Mouse (Mus musculus) midbrain, embryonic 10.5 days (tissue): Measurements from ENCODE around the gene Adgrl3. TPM values are rescaled to one million over a fixed set of nuclear protein-coding genes. Genes with fewer than 3 reads are reported as not detected.

ENCODE experiments used
- DNase-seq: peaks from one replicate; pipeline ENCODE4 v3.0.0-alpha.2; 2017; ENCODE audit warnings: low spot score
- H3K27ac ChIP-seq: fragments of 300-500 bp; sonication (generic); replicated peaks from 2 replicates; pipeline ENCODE4 v1.5.1; 2016; ENCODE audit warnings: mild to moderate bottlenecking
- H3K27me3 ChIP-seq: fragments of 300-500 bp; sonication (generic); 2 replicates; pipeline ENCODE4 v1.6.1; 2016; ENCODE audit warnings: low read depth, mild to moderate bottlenecking; ENCODE audit not compliant: poor library complexity, severe bottlenecking
- H3K36me3 ChIP-seq: fragments of 300-500 bp; sonication (generic); 2 replicates; pipeline ENCODE4 v1.6.1; 2016; ENCODE audit warnings: mild to moderate bottlenecking, moderate library complexity
- H3K4me1 ChIP-seq: fragments of 300-500 bp; sonication (generic); 2 replicates; pipeline ENCODE4 v1.6.1; 2016
- H3K4me3 ChIP-seq: fragments of 300-500 bp; sonication (generic); 2 replicates; pipeline ENCODE4 v1.5.1; 2016; ENCODE audit warnings: mild to moderate bottlenecking, moderate library complexity
- H3K9me3 ChIP-seq: fragments of 300-500 bp; sonication (generic); replicated peaks from 2 replicates; pipeline ENCODE4 v1.6.1; 2016; ENCODE audit warnings: mild to moderate bottlenecking
- WGBS: fragments of 180-500 bp; shearing (Covaris S2); methylation state at CpG from one replicate; pipeline ENCODE4 v1.1.7; 2016; 5-methylcytosine and 5-hydroxymethylcytosine counted together
- microRNA-seq: library from miRNA; unstranded; fragments of <30 nt; microRNA quantifications from one replicate; pipeline ENCODE4, GENCODE M21; 2017
- polyA plus RNA-seq: library from polyadenylated mRNA; unstranded; fragments of >200 nt; fragmentation: Nextera tagmentation; extraction: Ambion mirVana; gene quantifications from 2 replicates; pipeline ENCODE4 v1.2.1, GENCODE M21; 2016

The Adgrl3 gene
- polyA plus RNA-seq, 1 experiment from 2014 or later: 11.7 TPM

DNA sequence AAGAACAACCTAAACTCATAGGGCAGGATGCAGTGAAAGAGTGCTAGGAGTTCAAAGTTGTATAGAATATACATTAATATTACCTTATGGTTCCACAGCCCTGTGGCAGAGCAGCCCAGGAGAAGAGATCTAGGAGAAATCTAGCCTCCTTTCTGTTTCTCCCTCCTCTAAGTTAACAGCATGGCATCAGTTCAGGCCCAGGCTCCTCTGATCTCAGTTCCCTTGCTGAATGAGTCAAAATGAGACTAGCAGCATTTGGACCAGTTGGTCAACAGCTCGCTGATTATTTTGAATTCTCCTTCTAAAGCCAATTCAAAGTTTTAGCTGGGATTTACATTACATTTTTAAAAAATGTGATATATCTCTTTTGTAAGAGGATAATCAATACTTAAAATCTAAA lies 770.8 kb downstream of the Adgrl3 start:
- no peak overlapping the region for H3K27ac ChIP-seq
- H3K9me3 ChIP-seq: 0 out of 2 replicates have a peak, but pooled peaks cover 7% of the 10 kb centered on the region
- H3K4me3 ChIP-seq: no peak overlapping the region
- 95% methylated on average over 1 of the region's 1 CpGs for WGBS
- H3K4me1 ChIP-seq: peaks cover 11% of the 10 kb centered on the region
- H3K36me3 ChIP-seq: peaks cover 8% of the 10 kb centered on the region
- H3K27me3 ChIP-seq: no peaks in the 10 kb centered on the region
- DNase-seq: no peak

DNA sequence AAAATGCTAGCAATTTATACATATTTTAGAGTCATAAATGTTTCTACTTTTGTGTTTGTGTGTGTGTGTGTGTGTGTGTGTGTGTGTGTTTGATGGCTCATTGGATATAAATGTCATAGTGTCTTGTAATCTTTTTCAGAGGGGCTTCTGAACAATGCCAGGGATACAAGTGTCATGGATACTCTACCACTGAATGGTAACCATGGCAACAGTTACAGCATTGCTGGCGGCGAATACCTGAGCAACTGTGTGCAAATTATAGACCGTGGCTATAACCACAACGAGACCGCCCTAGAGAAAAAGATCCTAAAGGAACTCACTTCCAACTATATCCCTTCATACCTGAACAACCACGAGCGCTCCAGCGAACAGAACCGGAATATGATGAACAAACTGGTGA lies 774.2 kb downstream of the Adgrl3 start:
- DNase-seq: no peak
- no peaks in the 10 kb centered on the region for H3K27me3 ChIP-seq
- WGBS: 94% methylated on average over 9 of the region's 9 CpGs
- H3K27ac ChIP-seq: no peak overlapping the region
- H3K36me3 ChIP-seq: peaks cover 8% of the 10 kb centered on the region
- H3K9me3 ChIP-seq: 0 out of 2 replicates have a peak, but pooled peaks cover 7% of the 10 kb centered on the region
- H3K4me1 ChIP-seq: no peaks in the 10 kb centered on the region
- H3K4me3 ChIP-seq: no peak overlapping the region

DNA sequence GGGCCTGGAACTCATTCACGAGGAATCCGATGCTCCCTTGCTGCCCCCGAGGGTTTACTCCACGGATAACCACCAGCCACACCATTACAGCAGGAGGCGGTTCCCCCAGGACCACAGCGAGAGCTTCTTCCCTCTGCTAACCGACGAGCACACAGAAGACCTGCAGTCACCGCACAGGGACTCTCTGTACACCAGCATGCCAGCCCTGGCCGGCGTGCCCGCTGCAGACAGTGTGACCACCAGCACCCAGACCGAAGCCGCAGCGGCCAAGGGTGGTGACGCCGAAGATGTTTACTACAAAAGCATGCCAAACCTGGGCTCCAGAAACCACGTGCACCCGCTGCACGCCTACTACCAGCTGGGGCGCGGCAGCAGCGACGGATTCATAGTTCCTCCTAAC lies 774.7 kb downstream of the Adgrl3 start:
- Histone ChIP-seq H3K27me3 (no peaks in the 10 kb centered on the region), H3K36me3 (peaks cover 8% of the 10 kb centered on the region), H3K4me1 (no peaks in the 10 kb centered on the region), H3K4me3 (no peak overlapping the region), H3K27ac (no peak overlapping the region), H3K9me3 (0 out of 2 replicates have a peak, but pooled peaks cover 7% of the 10 kb centered on the region)
- 92% methylated on average over 24 of the region's 24 CpGs for WGBS
- no peak for DNase-seq

DNA sequence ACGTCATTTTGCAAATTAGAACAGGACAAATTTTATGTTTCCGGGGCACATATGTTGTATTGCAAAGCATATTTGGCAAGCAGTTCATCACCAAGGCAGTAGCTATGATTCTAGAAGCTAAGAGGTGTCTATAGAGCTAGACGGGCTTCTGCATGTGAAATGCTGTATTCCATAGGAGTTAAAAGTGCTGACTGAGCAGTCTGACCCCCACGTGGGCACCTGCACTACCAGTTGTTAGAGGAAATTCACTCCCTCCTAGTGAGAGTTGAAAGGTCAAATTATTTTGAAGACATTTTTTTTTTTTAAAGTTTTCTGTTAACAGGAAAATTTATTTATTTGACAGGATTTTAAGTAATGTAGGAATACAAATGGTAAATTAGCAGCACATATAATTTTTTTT lies 776.2 kb downstream of the Adgrl3 start:
- no peak overlapping the region for H3K4me3 ChIP-seq
- H3K27me3 ChIP-seq: no peaks in the 10 kb centered on the region
- no peak overlapping the region for H3K27ac ChIP-seq
- H3K36me3 ChIP-seq: peaks cover 8% of the 10 kb centered on the region
- DNase-seq: no peak
- WGBS: 85% methylated on average over 4 of the region's 4 CpGs
- no peaks in the 10 kb centered on the region for H3K4me1 ChIP-seq
- 0 out of 2 replicates have a peak, but pooled peaks cover 7% of the 10 kb centered on the region for H3K9me3 ChIP-seq

DNA sequence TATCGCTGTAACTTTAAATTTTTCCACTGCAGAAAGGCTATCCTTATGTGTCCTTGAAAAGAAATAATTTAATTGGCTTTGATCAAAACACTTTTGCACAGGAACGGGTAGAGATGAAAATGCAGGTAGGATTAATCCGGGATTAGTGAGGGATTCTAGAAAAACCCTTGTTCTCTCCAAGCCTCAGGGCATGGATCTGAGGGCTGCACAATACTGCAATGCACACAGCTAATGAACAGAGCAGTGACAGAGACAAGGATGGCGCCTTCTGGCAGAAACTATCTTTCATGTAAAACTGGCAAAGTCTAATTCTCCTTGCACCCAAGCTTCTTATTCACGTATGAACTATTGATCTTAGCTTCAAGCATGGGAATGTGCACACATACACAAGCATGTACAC lies 791.0 kb downstream of the Adgrl3 start:
- Histone ChIP-seq H3K9me3 (no peaks in the 10 kb centered on the region), H3K4me1 (no peaks in the 10 kb centered on the region), H3K36me3 (no peaks in the 10 kb centered on the region), H3K27me3 (no peaks in the 10 kb centered on the region), H3K27ac (no peak overlapping the region), H3K4me3 (no peak overlapping the region)
- WGBS: 75% methylated on average over 5 of the region's 5 CpGs
- DNase-seq: no peak

DNA sequence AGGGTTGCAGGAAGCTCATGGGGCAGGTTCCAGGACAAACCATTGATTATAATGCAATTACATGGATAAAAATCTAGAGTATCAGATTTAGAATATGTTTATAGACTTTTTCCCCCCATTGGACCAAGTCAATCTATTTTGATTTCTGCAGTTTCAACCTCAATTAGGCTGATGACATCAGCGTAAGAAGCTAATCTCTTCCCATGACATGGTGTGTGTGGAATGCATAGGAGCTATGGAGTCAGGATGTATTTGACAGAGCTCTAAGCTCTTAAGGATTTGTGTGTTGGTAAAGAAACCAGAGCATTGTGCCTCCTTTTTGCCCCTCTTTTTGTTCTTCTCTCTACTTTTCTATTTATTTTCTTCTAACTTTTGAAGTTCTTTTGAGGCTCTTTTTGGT lies 812.1 kb downstream of the Adgrl3 start:
- Histone ChIP-seq H3K4me1 (no peaks in the 10 kb centered on the region), H3K36me3 (no peaks in the 10 kb centered on the region), H3K4me3 (no peak overlapping the region), H3K27ac (no peak overlapping the region), H3K9me3 (no peaks in the 10 kb centered on the region), H3K27me3 (no peaks in the 10 kb centered on the region)
- DNase-seq: no peak
- 83% methylated on average over 1 of the region's 1 CpGs for WGBS

DNA sequence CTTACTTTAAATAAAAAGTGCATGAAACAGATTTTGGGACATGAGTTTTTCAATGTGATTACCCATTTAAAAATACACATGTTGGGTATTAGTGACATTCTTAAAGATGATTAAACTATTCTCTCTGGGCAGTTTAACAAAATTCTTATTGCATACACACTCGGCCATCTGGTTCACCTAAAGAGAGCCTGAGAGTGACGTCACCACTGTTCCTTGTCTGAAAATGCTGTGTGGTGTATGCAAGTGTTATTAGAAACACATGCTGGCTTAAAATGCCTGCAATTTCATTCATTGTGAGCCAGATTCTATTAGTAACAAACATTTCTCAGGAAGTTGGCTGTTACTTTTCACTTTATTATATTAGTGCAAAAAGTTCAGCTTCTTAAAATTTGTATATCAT lies 812.7 kb downstream of the Adgrl3 start:
- Histone ChIP-seq H3K36me3 (no peaks in the 10 kb centered on the region), H3K27me3 (no peaks in the 10 kb centered on the region), H3K9me3 (no peaks in the 10 kb centered on the region), H3K4me1 (no peaks in the 10 kb centered on the region), H3K4me3 (no peak overlapping the region), H3K27ac (no peak overlapping the region)
- WGBS: 77% methylated on average over 2 of the region's 2 CpGs
- no peak for DNase-seq

DNA sequence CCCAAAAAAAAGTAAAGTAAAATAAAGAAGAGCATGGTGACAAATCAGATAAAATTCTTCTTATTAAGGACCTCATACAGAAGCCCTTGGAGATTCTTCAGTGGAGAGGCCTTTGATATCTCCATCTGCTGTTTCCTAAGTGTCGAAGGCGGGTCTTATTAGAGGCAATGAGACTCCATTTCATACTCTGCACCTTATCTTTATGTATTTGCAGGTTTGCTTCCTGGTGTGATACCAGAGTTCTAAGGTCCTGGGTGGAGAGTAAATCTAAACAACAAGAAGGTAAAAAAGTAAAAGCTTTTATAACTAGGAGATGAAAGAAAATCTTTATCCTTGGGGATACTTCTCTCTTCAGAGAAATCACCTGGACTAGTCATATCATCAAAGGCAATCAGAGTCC lies 817.9 kb downstream of the Adgrl3 start:
- no peak for DNase-seq
- Histone ChIP-seq H3K4me1 (no peaks in the 10 kb centered on the region), H3K36me3 (no peaks in the 10 kb centered on the region), H3K27me3 (no peaks in the 10 kb centered on the region), H3K9me3 (no peaks in the 10 kb centered on the region), H3K4me3 (no peak overlapping the region), H3K27ac (no peak overlapping the region)
- WGBS: 97% methylated on average over 2 of the region's 2 CpGs

DNA sequence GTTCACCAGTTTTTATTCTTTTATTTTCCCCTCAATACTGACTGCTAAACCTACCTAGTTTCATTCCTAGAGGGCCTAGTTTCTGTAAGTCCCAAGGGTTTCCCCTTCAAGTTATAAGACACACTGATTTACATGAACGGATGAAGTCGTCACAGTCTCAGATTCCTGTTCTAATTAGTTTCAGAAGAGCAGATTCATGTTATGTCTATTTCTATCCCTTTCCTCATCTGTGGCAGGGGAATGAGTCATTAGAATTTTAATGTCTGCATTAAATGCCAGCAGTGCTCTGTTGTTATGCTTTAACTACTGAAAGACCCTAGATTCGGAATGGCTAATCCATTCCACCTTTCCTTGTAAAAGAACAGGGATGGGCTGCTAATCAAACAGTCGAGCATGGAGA lies 823.9 kb downstream of the Adgrl3 start:
- DNase-seq: no peak

DNA sequence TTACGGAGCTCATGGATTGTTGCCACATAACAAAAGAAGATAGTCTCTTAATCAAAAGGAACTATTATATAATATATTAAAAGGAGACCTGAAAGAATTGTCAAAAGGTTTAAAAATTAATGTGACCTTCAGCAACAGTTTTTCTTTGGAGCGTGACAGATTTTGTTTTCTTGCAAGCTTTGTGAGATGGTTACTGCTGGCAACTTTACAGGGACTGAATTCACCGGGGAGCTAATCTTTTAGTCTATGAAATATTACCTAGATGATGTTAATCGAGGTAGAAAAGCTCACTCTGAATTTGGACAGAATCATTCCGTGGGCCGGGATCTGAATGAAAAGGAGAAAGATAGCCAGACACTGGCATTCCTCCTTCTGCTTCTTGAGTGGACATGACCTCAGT lies 850.4 kb downstream of the Adgrl3 start:
- Histone ChIP-seq H3K27ac (no peak overlapping the region), H3K4me1 (no peaks in the 10 kb centered on the region), H3K36me3 (no peaks in the 10 kb centered on the region), H3K4me3 (no peak overlapping the region), H3K27me3 (no peaks in the 10 kb centered on the region), H3K9me3 (no peaks in the 10 kb centered on the region)
- no peak for DNase-seq
- WGBS: 92% methylated on average over 6 of the region's 6 CpGs

More for the DNA sequence above, 823.9 kb downstream of the Adgrl3 start:
- Histone ChIP-seq H3K27ac (no peak overlapping the region), H3K27me3 (no peaks in the 10 kb centered on the region), H3K4me1 (no peaks in the 10 kb centered on the region), H3K36me3 (no peaks in the 10 kb centered on the region), H3K4me3 (no peak overlapping the region), H3K9me3 (no peaks in the 10 kb centered on the region)
- 53% methylated on average over 4 of the region's 4 CpGs for WGBS

Small RNA genes within 50 kb of the gene (microRNA-seq; reads per million reads assigned to microRNA genes)
- not detected for gene Gm22048
